In genomic region chr17:30239458-30239857, GRCm38 (mm10) we compare ENCODE assay signal across 16 mouse cellular contexts.
DNase-seq lines count a peak whose midpoint lies in the region; ATAC-seq and TF ChIP-seq lines count a peak whose summit lies in the region.
"Had no signal": no experiment of that assay in that cellular context is flagged by ENCODE, and none has a peak within 500 bp of the region (broad histone marks: within the 10 kb centered on the region; RNA-seq: fewer than 3 reads in every experiment).

No protein-coding gene starts in this region.

- WGBS in forebrain, embryonic 16.5 days = 66% methylated on average over 5 of the region's 5 CpGs

- peak overlapping the region; percentile 79 for H3K27ac ChIP-seq in gastrocnemius, adult 2 months
- no peak overlapping the region for H3K27ac ChIP-seq in forebrain, embryonic 16.5 days (ENCODE audit: low read length)
- H3K27ac ChIP-seq: hindbrain, embryonic 12.5 days; liver, embryonic 14.5 days; neural tube, embryonic 12.5 days had no signal

- no peaks in the 10 kb centered on the region for H3K27me3 ChIP-seq in forebrain, embryonic 16.5 days (replicated peaks; ENCODE audit: control insufficient read depth, insufficient read depth, low read length)
- H3K27me3 ChIP-seq: hindbrain, embryonic 12.5 days; megakaryocyte, embryonic 14.5 days; neural tube, embryonic 12.5 days had no signal

- intact Hi-C loops in gastrocnemius, adult 2 months (cut with DNase I) = no loop called here
- intact Hi-C loops in left cerebral cortex, postnatal 4 days (cut with DNase I) = no loop called here
- intact Hi-C loops in left cerebral cortex, postnatal 36 days (cut with DNase I) = no loop called here

- H3K9me3 ChIP-seq in forebrain, embryonic 16.5 days (ENCODE audit: control insufficient read depth, low read length) = no peaks in the 10 kb centered on the region
- H3K9me3 ChIP-seq: G1E; heart, embryonic 10.5 days; hindbrain, embryonic 12.5 days; megakaryocyte, embryonic 14.5 days; neural tube, embryonic 12.5 days had no signal

- H3K36me3 ChIP-seq in forebrain, embryonic 16.5 days (ENCODE audit: control insufficient read depth, insufficient read depth) = no peaks in the 10 kb centered on the region
- H3K36me3 ChIP-seq: heart, embryonic 10.5 days; hindbrain, embryonic 12.5 days; neural tube, embryonic 12.5 days had no signal

- H3K4me2 ChIP-seq in forebrain, embryonic 16.5 days (ENCODE audit: low read length) = no peak overlapping the region
- H3K4me2 ChIP-seq: hindbrain, embryonic 12.5 days; neural tube, embryonic 12.5 days had no signal

- H3K9ac ChIP-seq in forebrain, embryonic 16.5 days (replicated peaks; ENCODE audit: low read depth, low read length) = no peak overlapping the region
- H3K9ac ChIP-seq: hindbrain, embryonic 12.5 days; liver, embryonic 14.5 days; neural tube, embryonic 12.5 days had no signal

- H3K4me3 ChIP-seq in gastrocnemius, adult 2 months = no peak overlapping the region
- no peak overlapping the region for H3K4me3 ChIP-seq in forebrain, embryonic 16.5 days (replicated peaks; ENCODE audit: low read length)
- H3K4me3 ChIP-seq: heart, embryonic 10.5 days; hindbrain, embryonic 12.5 days; megakaryocyte, embryonic 14.5 days; neural tube, embryonic 12.5 days had no signal

- TF ChIP-seq CTCF in gastrocnemius, adult 2 months (IDR thresholded peaks at IDR 0.05) = no peak

- no peak for ATAC-seq in forebrain, embryonic 16.5 days

- H3K4me1 ChIP-seq in forebrain, embryonic 16.5 days (replicated peaks; ENCODE audit: control insufficient read depth, insufficient read depth, low read length) = peaks cover 44% of the 10 kb centered on the region

- DNase-seq in gastrocnemius, adult 2 months = no peak
- DNase-seq in gastrocnemius, adult 8-10 months (ENCODE audit: low spot score in 2 of 2) = no peak
- peak; percentile 42 for DNase-seq in left cerebral cortex, postnatal 4 days
- DNase-seq in left cerebral cortex, postnatal 36 days (ENCODE audit: low spot score in 2 of 2) = no peak
- peak; percentile 63 for DNase-seq in brain, adult 2 months (ENCODE audit: low read depth, low spot score)
- DNase-seq in lung, postnatal 14 days = peak; percentile 49
- DNase-seq: cerebellum, postnatal 14 days; kidney, postnatal 10 days; right cerebral cortex, postnatal 14 days had no signal

Comparison
In these comparisons a context has a peak if more than half of its experiments do, and no peak if none do; other contexts are left out.
1. DNase-seq: peak in left cerebral cortex, postnatal 4 days (single experiment), brain, adult 2 months (single experiment) and lung, postnatal 14 days (single experiment); none in gastrocnemius, adult 2 months (single experiment), gastrocnemius, adult 8-10 months (0 of 2) and left cerebral cortex, postnatal 36 days (0 of 2).